Mouse (Mus musculus): ENCODE measurements around the gene Epb41l1. TPM values are rescaled to one million over a fixed set of nuclear protein-coding genes. Genes with fewer than 3 reads are reported as not detected.

Epb41l1 gene
- polyA plus RNA-seq, 1 experiment from 2014 or later = 20.9 TPM

- no peaks in the 10 kb centered on the region for H3K4me1 ChIP-seq (ENCODE audit: control insufficient read depth, insufficient read depth, low read length)
- H3K27ac ChIP-seq (replicated peaks; ENCODE audit: low read depth, low read length) = no peak overlapping the region
- 88% methylated on average over 9 of the region's 9 CpGs for WGBS
- ATAC-seq (ENCODE audit: low FRiP score, low TSS enrichment) (no peak), DNase-seq (no peak)
- H3K4me2 ChIP-seq (ENCODE audit: low read length) = no peak overlapping the region
- peaks cover 26% of the 10 kb centered on the region for H3K36me3 ChIP-seq (ENCODE audit: control insufficient read depth, insufficient read depth, low read length)
- no peaks in the 10 kb centered on the region for H3K27me3 ChIP-seq (ENCODE audit: control insufficient read depth, insufficient read depth, low read length)
- no peak overlapping the region for H3K4me3 ChIP-seq (replicated peaks; ENCODE audit: low read depth, low read length)
- H3K9ac ChIP-seq (replicated peaks; ENCODE audit: low read length) = no peak overlapping the region
- no peaks in the 10 kb centered on the region for H3K9me3 ChIP-seq (ENCODE audit: control insufficient read depth, low read length)
These were observed 25.9 kb downstream of the Epb41l1 start for GRCm38 (mm10) chr2:156446489-156447035.

GRCm38 (mm10) chr2:156447413-156448295 lies 26.9 kb downstream of the Epb41l1 start:
- ATAC-seq (ENCODE audit: low FRiP score, low TSS enrichment) (no peak), DNase-seq (no peak)
- Histone ChIP-seq H3K4me1 (ENCODE audit: control insufficient read depth, insufficient read depth, low read length) (no peaks in the 10 kb centered on the region), H3K9ac (replicated peaks; ENCODE audit: low read length) (no peak overlapping the region), H3K9me3 (ENCODE audit: control insufficient read depth, low read length) (no peaks in the 10 kb centered on the region), H3K27ac (replicated peaks; ENCODE audit: low read depth, low read length) (no peak overlapping the region), H3K4me2 (ENCODE audit: low read length) (no peak overlapping the region), H3K36me3 (ENCODE audit: control insufficient read depth, insufficient read depth, low read length) (peaks cover 26% of the 10 kb centered on the region), H3K4me3 (replicated peaks; ENCODE audit: low read depth, low read length) (no peak overlapping the region), H3K27me3 (ENCODE audit: control insufficient read depth, insufficient read depth, low read length) (no peaks in the 10 kb centered on the region)
- 16% methylated on average over 10 of the region's 10 CpGs for WGBS

DNA sequence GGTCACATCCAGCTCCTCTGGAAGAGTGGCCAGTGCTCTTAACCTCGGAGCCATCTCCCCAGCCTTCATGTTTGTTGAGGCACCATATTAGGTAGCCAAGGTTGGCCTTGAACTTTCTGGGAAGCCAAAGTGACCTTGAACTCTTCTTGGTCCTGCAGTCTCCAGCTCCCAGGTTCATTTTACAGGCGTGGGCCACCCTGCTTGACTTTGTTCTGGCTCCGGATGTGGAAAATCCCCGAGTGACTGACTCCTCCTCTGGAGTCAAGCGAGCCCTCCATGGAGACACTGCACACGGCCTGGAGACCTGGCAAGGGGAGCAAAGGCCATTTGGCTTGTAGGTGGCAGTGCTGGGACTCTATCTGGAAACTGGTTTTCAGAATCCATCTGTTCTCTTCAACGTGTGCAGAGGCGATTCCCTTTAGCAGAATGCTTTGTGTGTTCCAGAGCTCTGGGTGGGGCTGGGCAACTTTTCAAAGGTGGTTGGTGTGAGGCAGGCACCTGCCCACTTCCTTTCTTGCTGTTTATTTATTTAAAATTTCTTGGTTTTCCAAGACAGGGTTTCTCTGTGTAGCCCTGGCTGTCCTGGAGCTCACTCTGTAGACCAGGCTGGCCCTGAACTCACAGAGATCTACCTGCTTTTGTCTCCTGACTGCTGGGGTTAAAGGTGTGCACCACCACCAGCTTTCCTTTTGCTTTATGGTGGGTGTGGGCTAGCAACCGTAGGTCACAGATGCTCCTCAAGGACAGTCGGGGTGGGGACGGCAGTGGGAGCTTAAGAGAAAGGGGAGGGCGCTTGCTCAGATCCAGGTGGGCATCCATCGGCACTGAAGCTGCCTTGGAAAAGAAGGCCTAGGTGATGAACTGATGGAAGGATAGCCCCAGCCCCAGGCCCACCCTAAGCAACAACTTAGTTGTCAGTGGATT lies 30.8 kb downstream of the Epb41l1 start:
- Histone ChIP-seq H3K4me3 (replicated peaks; ENCODE audit: low read depth, low read length) (no peak overlapping the region), H3K9ac (replicated peaks; ENCODE audit: low read length) (no peak overlapping the region), H3K9me3 (ENCODE audit: control insufficient read depth, low read length) (no peaks in the 10 kb centered on the region), H3K4me1 (ENCODE audit: control insufficient read depth, insufficient read depth, low read length) (no peaks in the 10 kb centered on the region), H3K4me2 (ENCODE audit: low read length) (no peak overlapping the region), H3K27me3 (ENCODE audit: control insufficient read depth, insufficient read depth, low read length) (no peaks in the 10 kb centered on the region), H3K27ac (replicated peaks; ENCODE audit: low read depth, low read length) (no peak overlapping the region), H3K36me3 (ENCODE audit: control insufficient read depth, insufficient read depth, low read length) (peaks cover under 1% of the 10 kb centered on the region; the same call in 1 of the 2 replicates)
- ATAC-seq (ENCODE audit: low FRiP score, low TSS enrichment) = no peak
- DNase-seq = no peak
- 82% methylated on average over 13 of the region's 13 CpGs for WGBS

- Histone ChIP-seq H3K27ac (replicated peaks; ENCODE audit: low read depth, low read length) (no peak overlapping the region), H3K9me3 (ENCODE audit: control insufficient read depth, low read length) (no peaks in the 10 kb centered on the region), H3K4me3 (replicated peaks; ENCODE audit: low read depth, low read length) (no peak overlapping the region), H3K36me3 (ENCODE audit: control insufficient read depth, insufficient read depth, low read length) (no peaks in the 10 kb centered on the region; the same call in 1 of the 2 replicates), H3K4me1 (ENCODE audit: control insufficient read depth, insufficient read depth, low read length) (no peaks in the 10 kb centered on the region), H3K9ac (replicated peaks; ENCODE audit: low read length) (no peak overlapping the region), H3K4me2 (ENCODE audit: low read length) (no peak overlapping the region), H3K27me3 (ENCODE audit: control insufficient read depth, insufficient read depth, low read length) (no peaks in the 10 kb centered on the region)
- ATAC-seq (ENCODE audit: low FRiP score, low TSS enrichment) (no peak), DNase-seq (no peak)
- whole genome bisulfite sequencing = 48% methylated on average over 7 of the region's 7 CpGs
These were observed 31.4 kb downstream of the Epb41l1 start for GRCm38 (mm10) chr2:156452149-156452536.

- Histone ChIP-seq H3K27ac (replicated peaks; ENCODE audit: low read depth, low read length) (no peak overlapping the region), H3K9me3 (ENCODE audit: control insufficient read depth, low read length) (no peaks in the 10 kb centered on the region), H3K36me3 (ENCODE audit: control insufficient read depth, insufficient read depth, low read length) (no peaks in the 10 kb centered on the region; the same call in 1 of the 2 replicates), H3K4me2 (ENCODE audit: low read length) (no peak overlapping the region), H3K9ac (replicated peaks; ENCODE audit: low read length) (no peak overlapping the region), H3K27me3 (ENCODE audit: control insufficient read depth, insufficient read depth, low read length) (no peaks in the 10 kb centered on the region), H3K4me1 (ENCODE audit: control insufficient read depth, insufficient read depth, low read length) (no peaks in the 10 kb centered on the region), H3K4me3 (replicated peaks; ENCODE audit: low read depth, low read length) (no peak overlapping the region)
- DNase-seq (no peak), ATAC-seq (ENCODE audit: low FRiP score, low TSS enrichment) (no peak)
- 83% methylated on average over 7 of the region's 7 CpGs for WGBS
These were observed 33.1 kb downstream of the Epb41l1 start for GRCm38 (mm10) chr2:156453822-156454221.

GRCm38 (mm10) chr2:156455508-156456108 lies 34.9 kb downstream of the Epb41l1 start:
- ATAC-seq (ENCODE audit: low FRiP score, low TSS enrichment) (no peak), DNase-seq (no peak)
- Histone ChIP-seq H3K9me3 (ENCODE audit: control insufficient read depth, low read length) (no peaks in the 10 kb centered on the region), H3K27me3 (ENCODE audit: control insufficient read depth, insufficient read depth, low read length) (no peaks in the 10 kb centered on the region), H3K27ac (replicated peaks; ENCODE audit: low read depth, low read length) (no peak overlapping the region), H3K4me2 (ENCODE audit: low read length) (no peak overlapping the region), H3K36me3 (ENCODE audit: control insufficient read depth, insufficient read depth, low read length) (no peaks in the 10 kb centered on the region; the same call in 1 of the 2 replicates), H3K4me3 (replicated peaks; ENCODE audit: low read depth, low read length) (no peak overlapping the region), H3K4me1 (ENCODE audit: control insufficient read depth, insufficient read depth, low read length) (peaks cover 2% of the 10 kb centered on the region; the same call in 1 of the 2 replicates), H3K9ac (replicated peaks; ENCODE audit: low read length) (no peak overlapping the region)
- 89% methylated on average over 9 of the region's 9 CpGs for WGBS

DNA sequence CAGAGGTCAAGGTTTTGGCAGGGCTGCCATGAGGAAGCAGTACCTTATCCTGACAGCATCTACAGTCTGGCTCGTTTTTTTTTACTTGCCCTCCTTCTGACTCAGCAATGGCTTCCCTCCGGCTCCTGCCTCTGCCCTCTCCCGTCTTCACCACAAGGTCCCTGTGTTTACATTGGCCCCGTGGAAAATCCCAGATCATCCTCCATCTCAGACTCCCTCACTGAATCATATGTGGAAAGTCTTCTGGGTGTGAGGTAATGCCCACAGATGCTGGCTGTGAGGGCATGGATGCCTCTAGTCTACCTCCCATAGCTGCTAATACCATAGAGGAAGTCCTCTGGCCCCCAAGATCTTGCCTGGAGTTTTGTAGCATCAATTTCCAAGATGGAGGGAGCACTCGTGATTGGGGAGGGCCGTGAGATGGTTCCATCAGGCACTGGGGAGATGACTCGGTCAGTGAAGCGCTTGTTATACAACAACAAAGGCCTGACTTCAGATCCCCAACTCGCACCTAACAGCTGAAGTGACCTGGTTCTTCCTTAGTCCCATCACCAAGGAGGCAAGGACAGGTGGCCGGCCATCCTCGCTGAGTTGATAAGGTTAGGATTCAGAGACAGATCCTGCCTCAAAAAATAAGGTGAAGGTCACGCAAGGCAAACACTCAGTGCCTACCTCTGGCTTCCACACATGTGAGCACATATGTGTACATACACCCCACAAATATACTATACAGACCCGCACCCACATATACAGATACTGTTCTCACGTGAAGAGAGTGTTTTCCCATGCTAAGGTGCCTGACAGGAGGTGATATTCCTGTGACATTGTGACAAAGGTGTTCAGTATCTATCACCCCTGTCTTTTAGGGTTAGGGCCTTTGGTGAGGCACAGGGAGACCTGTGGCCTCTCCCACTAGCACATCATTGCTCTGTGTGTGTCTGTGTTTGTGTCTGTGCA lies 36.0 kb downstream of the Epb41l1 start:
- Histone ChIP-seq H3K4me2 (ENCODE audit: low read length) (no peak overlapping the region), H3K4me3 (replicated peaks; ENCODE audit: low read depth, low read length) (no peak overlapping the region), H3K4me1 (ENCODE audit: control insufficient read depth, insufficient read depth, low read length) (peaks cover 2% of the 10 kb centered on the region; the same call in 1 of the 2 replicates), H3K27me3 (ENCODE audit: control insufficient read depth, insufficient read depth, low read length) (no peaks in the 10 kb centered on the region), H3K9ac (replicated peaks; ENCODE audit: low read length) (no peak overlapping the region), H3K9me3 (ENCODE audit: control insufficient read depth, low read length) (no peaks in the 10 kb centered on the region), H3K36me3 (ENCODE audit: control insufficient read depth, insufficient read depth, low read length) (no peaks in the 10 kb centered on the region; the same call in 1 of the 2 replicates), H3K27ac (replicated peaks; ENCODE audit: low read depth, low read length) (no peak overlapping the region)
- WGBS = 81% methylated on average over 14 of the region's 14 CpGs
- DNase-seq (no peak), ATAC-seq (ENCODE audit: low FRiP score, low TSS enrichment) (no peak)
